Mouse (Mus musculus) C2C12 (cell line): ENCODE data around the gene Nuak2.

ENCODE experiments used
- CTCF ChIP-seq: IDR thresholded peaks from one replicate; pipeline ENCODE4 v1.5.1; 2011; ENCODE audit not compliant: control insufficient read depth, insufficient read depth, insufficient read length
- FOSL1 ChIP-seq: IDR thresholded peaks from one replicate; pipeline ENCODE4 v1.8.0; 2011; ENCODE audit warnings: mild to moderate bottlenecking, low read length; ENCODE audit not compliant: poor library complexity, insufficient read depth, severe bottlenecking
- MAX ChIP-seq: IDR thresholded peaks from one replicate; pipeline ENCODE4 v1.6.1; 2011; ENCODE audit warnings: mild to moderate bottlenecking, control low read depth
- MYOD1 ChIP-seq: IDR thresholded peaks from one replicate; pipeline ENCODE4 v1.6.1; 2011; ENCODE audit warnings: low read depth; ENCODE audit not compliant: control insufficient read depth, insufficient read length
- USF1 ChIP-seq: IDR thresholded peaks from one replicate; pipeline ENCODE4 v1.6.1; 2011; ENCODE audit warnings: low read depth, mild to moderate bottlenecking, control low read depth, moderate library complexity

- TF ChIP-seq CTCF = no peak
- no peak for TF ChIP-seq USF1
- no peak for TF ChIP-seq MAX
- TF ChIP-seq MYOD1 = no peak
- TF ChIP-seq FOSL1 = no peak
Observed at GRCm38 (mm10) chr1:132336921-132337320, 21.0 kb downstream of the Nuak2 start.
